Mouse (Mus musculus): ENCODE data around the gene Ccl25. TPM values are rescaled to one million over a fixed set of nuclear protein-coding genes. Genes with fewer than 3 reads are reported as not detected.
"Not testable (repeated sequence)": the region's sequence is repeated elsewhere in the genome, so short reads cannot be mapped to it uniquely, and the experiment has no call there.

Gene Ccl25
- polyA plus RNA-seq, 1 experiment: 3.3 TPM

DNA sequence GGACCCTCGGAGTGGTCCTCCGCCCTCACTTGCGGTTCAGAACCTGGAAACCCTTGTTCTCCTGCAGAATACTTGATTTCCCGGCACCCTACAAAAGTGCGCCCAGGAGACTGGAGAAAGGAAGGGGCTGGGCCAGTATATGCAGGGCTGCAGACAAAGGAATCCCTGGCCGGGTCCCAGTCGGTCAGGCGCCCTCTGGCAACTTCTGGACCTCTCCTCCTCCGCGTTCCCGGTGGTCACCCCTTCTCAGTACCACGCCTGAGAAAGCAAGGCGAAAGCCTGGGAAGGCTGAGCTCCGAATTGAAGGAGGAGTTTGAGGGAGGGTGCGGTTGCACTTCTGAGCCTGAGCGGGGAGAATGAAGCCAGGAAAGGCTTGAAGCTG is 79.9 kb downstream of the Ccl25 start:
- TF ChIP-seq FLI1 (IDR thresholded peaks at IDR 0.05; ENCODE audit: low read length): no peak
- TF ChIP-seq GATA1 (IDR thresholded peaks at IDR 0.05; ENCODE audit: borderline replicate concordance, low read length): no peak
- H3K27me3 ChIP-seq (replicated peaks): peaks cover 18% of the 10 kb centered on the region
- peak overlapping the region; percentile 62 for H3K4me3 ChIP-seq (replicated peaks)

DNA sequence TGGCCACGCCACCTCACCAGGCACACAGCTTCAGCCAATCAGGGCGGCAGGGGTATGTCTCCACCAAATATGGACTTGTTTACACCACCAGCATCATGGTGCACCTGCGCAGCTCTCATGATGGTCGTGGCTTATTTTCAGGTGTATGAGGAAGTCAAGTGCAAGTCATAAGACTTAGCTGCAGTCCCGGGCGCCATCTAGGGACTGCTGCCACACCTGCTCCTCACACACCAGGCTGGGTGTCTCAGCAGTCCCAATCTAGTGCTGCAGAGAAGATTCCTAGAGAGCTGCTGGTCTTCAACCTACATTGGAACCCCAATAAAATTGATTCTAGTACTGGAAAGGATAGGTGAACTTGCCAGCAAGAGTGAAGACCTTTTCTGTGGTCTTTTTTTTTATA is 83.4 kb downstream of the Ccl25 start:
- not testable (repeated sequence) for H3K4me3 ChIP-seq (replicated peaks); H3K36me3 ChIP-seq (replicated peaks; ENCODE audit: low read length); H3K9me3 ChIP-seq
- H3K27me3 ChIP-seq (replicated peaks): peaks cover 15% of the 10 kb centered on the region
- peaks cover 17% of the 10 kb centered on the region for H3K4me1 ChIP-seq

More for the DNA sequence above, 79.9 kb downstream of the Ccl25 start:
- H3K36me3 ChIP-seq (replicated peaks; ENCODE audit: low read length): no peaks in the 10 kb centered on the region
- peaks cover 27% of the 10 kb centered on the region for H3K9me3 ChIP-seq
- H3K4me1 ChIP-seq: peaks cover 17% of the 10 kb centered on the region

Other genes starting within 250 kb of the Ccl25 start
- not detected in 2 replicates for gene Cd209f, start 219.4 kb upstream of the Ccl25 start, polyA plus RNA-seq (2012; ENCODE audit: insufficient read depth, low replicate concordance)
- not detected in 2 replicates for gene Cd209g, start 191.1 kb upstream of the Ccl25 start, polyA plus RNA-seq (2012; ENCODE audit: insufficient read depth, low replicate concordance)
- 12.6 and 12.9 TPM in 2 replicates for gene Evi5l, start 158.6 kb upstream of the Ccl25 start, polyA plus RNA-seq (2012; ENCODE audit: insufficient read depth, low replicate concordance)
- 0.22 TPM in 1 of 2 replicates, not detected in the other for gene Prr36, start 107.8 kb upstream of the Ccl25 start, polyA plus RNA-seq (2012; ENCODE audit: insufficient read depth, low replicate concordance)
- not detected in 2 replicates for gene Lrrc8e, start 98.4 kb upstream of the Ccl25 start, polyA plus RNA-seq (2012; ENCODE audit: insufficient read depth, low replicate concordance)
- 92.1 and 123 TPM in 2 replicates for gene Map2k7, start 86.5 kb upstream of the Ccl25 start, polyA plus RNA-seq (2012; ENCODE audit: insufficient read depth, low replicate concordance)
- gene Gm49320, start 86.3 kb upstream of the Ccl25 start, polyA plus RNA-seq (2012; ENCODE audit: insufficient read depth, low replicate concordance): 12.4 TPM in 1 of 2 replicates, not detected in the other
- gene Tgfbr3l, start 77.0 kb upstream of the Ccl25 start, polyA plus RNA-seq (2012; ENCODE audit: insufficient read depth, low replicate concordance): 35.3 and 93.0 TPM in 2 replicates
- 62.0 and 69.9 TPM in 2 replicates for gene Snapc2, start 72.1 kb upstream of the Ccl25 start, polyA plus RNA-seq (2012; ENCODE audit: insufficient read depth, low replicate concordance)
- 4.9 and 6.9 TPM in 2 replicates for gene Ctxn1, start 65.9 kb upstream of the Ccl25 start, polyA plus RNA-seq (2012; ENCODE audit: insufficient read depth, low replicate concordance)
- 14.2 and 43.5 TPM in 2 replicates for gene Timm44, start 49.3 kb upstream of the Ccl25 start, polyA plus RNA-seq (2012; ENCODE audit: insufficient read depth, low replicate concordance)
- gene Elavl1, start 203 bp downstream of the Ccl25 start, polyA plus RNA-seq (2012; ENCODE audit: insufficient read depth, low replicate concordance): 25.6 and 41.2 TPM in 2 replicates
- gene Cers4, start 167.8 kb downstream of the Ccl25 start, polyA plus RNA-seq (2012; ENCODE audit: insufficient read depth, low replicate concordance): 2.4 TPM in 1 of 2 replicates, not detected in the other